Mouse (Mus musculus) thymus, postnatal 10 days (tissue): ENCODE results near the gene Ahcyl2.

Experiments
- DNase-seq, 2 experiments: peaks; one replicate each; pipeline ENCODE4 v3.0.0; 2021; ENCODE audit warnings: low spot score in 2 of 2

Ahcyl2 gene

DNA sequence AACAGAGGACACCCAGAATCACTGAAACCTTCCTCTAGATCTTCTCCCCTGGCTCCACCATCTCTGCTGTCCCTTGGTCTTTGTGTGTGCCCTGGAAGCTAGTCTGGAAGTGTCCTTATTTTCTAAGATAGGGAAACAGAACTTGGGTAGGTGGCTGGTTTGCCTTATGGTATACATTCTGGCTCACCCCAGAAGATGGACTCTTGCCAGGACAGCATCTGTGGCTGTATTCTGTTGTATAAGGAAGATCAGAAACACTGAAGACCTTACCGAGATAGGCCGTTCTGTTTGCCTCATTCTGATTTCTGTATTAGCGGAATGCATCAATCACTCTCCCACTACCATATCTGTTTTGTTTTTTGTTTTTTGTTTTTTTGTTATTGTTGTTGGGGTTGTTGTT, 142.8 kb downstream of the Ahcyl2 start:
- DNase-seq, result no peak

DNA sequence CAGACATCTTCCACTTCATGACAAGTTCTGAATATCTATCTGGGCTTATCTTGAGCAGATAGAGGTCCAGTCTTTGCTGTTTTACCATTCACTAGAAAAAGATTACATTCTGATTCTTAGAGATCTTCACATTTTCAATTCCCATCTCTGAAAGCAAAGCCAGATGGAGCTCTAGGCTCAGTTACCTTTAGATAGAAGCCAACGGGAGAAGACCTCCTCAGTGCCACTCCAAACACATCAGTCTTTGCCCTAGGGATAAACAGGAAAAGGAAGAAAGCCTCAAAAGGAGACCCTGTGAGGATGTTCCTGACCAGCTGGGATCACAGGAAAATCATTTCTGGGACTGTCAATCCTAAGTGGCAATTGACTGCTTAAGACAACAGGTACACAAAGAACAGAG, 145.9 kb downstream of the Ahcyl2 start:
- no peak for DNase-seq

DNA sequence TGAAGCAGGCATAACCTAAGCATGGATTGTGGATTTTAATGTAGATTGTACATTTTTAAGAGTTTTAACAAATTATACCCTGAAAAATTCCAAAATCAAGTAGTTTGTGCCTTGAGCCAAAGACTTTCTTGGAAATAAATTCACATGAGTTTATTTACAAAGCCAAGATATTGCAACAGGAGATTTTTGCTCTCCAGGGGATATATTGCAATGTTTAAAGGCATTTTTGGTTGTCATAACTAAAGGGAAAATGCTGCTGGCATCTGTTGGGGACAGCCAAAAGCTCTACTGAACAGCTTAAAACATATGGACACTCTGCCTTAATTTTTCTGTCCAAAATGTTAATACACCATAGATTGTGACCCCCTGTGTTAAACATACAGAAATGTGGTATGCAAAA, 146.3 kb downstream of the Ahcyl2 start:
- DNase-seq, result no peak

DNA sequence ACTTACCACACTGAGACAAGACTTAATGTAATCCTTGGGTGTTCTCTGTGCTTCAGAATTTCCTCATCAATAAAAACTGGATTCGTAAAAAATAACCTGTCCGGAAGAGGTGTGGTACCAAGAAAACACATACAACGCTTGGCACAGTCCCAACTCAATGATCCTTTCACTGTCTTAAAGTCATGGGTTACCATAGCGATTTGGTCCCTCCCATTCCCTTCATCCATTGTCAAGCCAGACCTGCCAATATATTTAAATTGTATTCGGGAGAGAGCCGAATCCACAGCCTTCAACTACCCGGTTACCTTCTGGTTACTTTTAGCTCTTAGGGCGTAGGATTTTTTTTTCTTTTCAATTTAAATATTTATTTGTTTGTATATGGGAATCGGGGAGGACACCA, 148.0 kb downstream of the Ahcyl2 start:
- no peak for DNase-seq

- peak; percentile 84 to 94 for DNase-seq
These were observed 148.9 kb downstream of the Ahcyl2 start, which contains the start of gene Strip2 for GRCm38 (mm10) chr6:29916530-29917382. Strip2 (plus strand) TSS chr6:29917012.

DNA sequence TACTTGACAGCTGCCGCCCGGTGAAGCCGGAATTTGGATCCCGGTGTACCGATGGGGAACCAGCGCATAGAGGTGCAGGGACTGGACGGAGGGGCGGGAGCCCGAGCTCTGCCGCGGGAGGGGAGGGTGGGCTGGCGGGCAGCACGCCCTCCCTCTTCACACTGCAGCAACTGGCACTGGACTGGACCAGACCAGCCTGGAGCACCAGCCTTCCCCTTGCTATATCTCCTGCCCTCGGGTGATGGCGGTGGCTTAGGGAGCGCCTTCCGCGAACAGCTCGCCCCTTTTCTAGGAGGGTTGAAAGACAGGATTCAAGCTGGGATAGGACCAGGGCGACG, 149.5 kb downstream of the Ahcyl2 start:
- DNase-seq, result no peak

DNA sequence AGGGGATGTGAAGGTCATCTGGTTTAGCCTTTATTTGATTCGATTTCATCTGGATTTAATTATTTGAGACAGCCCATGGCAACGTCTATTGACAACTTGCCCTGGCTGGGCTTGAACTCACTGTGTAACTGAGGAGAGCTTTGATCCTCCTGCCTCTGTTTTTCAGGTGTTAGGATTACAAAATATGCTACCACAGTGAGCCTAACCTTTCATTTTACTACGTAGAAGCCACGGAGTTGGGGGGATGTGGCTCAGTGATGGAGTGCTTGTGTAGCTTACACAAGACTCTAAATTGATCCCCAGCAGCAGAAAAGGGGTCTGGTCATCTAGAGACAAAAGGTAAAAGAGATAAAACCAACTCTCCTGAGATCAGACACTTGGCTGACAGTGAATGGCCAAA, 150.1 kb downstream of the Ahcyl2 start:
- DNase-seq, result no peak

DNA sequence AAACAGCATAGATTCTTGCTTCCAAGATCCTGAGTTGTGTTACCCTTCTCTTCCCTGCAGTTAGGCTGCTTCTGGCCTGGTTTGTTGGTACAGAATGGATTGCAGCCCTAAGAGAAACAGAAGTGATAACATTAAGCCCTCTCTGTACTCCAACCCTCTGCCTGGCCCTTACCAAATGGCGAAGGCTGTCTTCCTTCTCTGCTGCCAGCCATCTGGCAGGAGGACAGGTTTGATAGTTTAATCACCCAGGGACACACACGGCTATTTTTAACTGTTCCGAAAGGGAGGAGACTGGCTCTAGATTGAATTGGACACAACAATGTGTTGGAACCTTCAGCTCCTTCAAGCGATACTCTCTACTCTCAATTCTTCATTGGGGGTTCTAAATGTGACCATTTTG, 155.7 kb downstream of the Ahcyl2 start:
- no peak for DNase-seq

- DNase-seq, result no peak
These were observed 157.9 kb downstream of the Ahcyl2 start for GRCm38 (mm10) chr6:29925594-29926219.

- no peak for DNase-seq
These were observed 162.3 kb downstream of the Ahcyl2 start for GRCm38 (mm10) chr6:29930087-29930486.

DNA sequence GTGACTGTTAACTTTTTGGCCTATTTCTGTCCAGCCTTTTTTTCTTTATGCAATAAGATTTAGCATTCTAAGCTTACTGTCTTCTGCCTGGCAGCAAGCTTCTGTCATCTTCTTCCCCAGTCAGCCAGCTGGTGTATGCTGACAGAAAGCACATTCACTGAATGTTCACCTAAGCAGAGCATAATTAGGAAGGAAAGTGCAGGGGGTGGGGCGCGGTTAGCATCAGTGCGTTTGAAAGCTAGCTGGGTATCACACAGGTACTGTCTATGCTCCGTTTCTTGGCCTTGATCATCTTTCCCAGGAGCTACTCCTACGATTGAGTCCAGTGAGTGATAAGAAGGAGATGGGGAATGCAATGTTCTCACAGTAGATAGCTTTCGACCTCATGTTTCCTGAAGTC, 162.9 kb downstream of the Ahcyl2 start:
- no peak for DNase-seq

GRCm38 (mm10) chr6:29931181-29931580, 163.4 kb downstream of the Ahcyl2 start:
- DNase-seq, result no peak

DNA sequence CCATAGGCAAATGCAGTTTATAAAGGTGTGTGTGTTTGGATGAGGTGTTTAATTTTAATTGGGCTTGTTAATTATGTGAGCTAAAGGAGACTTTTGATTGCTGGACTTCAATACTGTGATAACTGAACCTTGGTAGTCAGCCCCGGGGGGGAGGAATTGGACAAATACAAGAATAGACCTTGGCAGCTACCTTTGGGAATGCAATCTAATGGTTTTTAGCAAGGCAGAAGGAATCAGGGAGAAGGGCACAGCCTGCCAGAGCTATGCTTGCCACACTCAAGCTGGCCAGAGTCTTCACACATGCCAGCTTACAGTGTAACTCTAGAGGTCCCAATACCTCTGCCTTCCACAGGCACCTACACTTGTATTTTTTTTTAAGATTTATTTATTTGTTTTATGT, 167.9 kb downstream of the Ahcyl2 start:
- DNase-seq, result no peak

GRCm38 (mm10) chr6:29940428-29940827, 172.6 kb downstream of the Ahcyl2 start:
- DNase-seq, result no peak

GRCm38 (mm10) chr6:29941036-29941435, 173.2 kb downstream of the Ahcyl2 start:
- no peak for DNase-seq

DNA sequence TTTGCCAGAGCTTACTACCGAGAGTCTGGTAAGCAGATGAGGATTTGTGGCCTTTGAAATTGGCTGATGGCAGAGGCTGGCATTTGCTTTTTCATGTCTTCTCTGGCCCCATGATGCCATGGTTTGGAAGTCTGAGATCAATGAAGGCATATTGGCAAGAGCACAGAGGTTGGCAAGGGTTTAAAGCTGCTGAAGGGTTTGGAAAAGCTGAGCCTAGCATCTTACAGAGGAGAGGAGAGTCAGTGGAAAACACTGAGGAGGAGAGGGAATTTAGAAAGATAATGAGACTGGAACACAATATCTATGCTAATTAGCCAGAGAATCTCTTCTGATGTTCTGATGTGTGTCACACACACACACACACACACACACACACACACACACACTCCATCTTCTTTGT, 176.7 kb downstream of the Ahcyl2 start:
- no peak for DNase-seq

DNA sequence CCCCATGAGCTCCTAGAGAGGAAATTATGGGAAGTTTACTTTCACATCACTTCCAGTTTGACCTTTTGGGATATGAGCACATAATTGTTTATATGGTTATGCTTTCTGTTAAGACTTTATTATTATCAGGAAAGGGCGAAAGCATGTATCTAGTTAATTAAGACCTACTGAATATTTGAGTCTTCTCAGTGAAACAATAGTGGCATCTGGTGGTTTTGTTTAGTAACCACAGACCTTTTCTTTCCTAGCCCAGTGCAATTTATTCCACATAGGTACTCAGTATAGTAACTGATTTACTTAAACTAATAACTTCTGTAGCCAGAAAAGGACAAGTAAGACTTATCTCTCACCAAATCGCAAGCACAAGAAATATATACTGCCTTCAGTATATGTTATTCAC, 178.8 kb downstream of the Ahcyl2 start:
- no peak for DNase-seq

- DNase-seq, result no peak
These were observed 180.0 kb downstream of the Ahcyl2 start for GRCm38 (mm10) chr6:29947823-29948222.

GRCm38 (mm10) chr6:29956749-29957148, 188.9 kb downstream of the Ahcyl2 start:
- DNase-seq, result no peak

GRCm38 (mm10) chr6:29958669-29959068, 190.9 kb downstream of the Ahcyl2 start:
- no peak for DNase-seq

DNA sequence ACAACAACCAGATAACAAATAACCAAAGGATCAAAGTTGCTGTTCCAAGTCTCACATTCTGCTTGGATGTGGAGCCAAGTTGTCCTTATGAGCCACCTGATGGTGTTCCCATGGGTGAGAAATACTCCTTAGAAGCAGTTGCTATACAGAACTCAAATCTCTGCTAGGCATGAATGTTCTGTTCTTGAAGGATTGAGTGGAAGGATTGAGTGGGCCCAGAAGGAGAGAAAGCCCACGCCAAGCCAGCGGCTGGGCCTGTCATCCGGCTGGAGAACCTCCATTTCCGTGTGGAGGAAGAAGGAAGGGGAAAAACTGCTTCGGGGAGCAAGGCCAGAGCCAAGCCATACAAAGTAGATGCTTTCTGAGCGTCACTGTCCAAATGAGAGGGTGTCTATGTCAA, 193.3 kb downstream of the Ahcyl2 start:
- no peak for DNase-seq
